Mouse (Mus musculus) spleen, embryonic (tissue): ENCODE results near the gene Dhx40.

Experiments
- CTCF ChIA-PET: fragments of 350-600 bp; sonication (Branson Sonifier 250); formaldehyde crosslinking; loops from one replicate; lab custom pipeline; 2022; lab: Charles Lee

The Dhx40 gene

DNA sequence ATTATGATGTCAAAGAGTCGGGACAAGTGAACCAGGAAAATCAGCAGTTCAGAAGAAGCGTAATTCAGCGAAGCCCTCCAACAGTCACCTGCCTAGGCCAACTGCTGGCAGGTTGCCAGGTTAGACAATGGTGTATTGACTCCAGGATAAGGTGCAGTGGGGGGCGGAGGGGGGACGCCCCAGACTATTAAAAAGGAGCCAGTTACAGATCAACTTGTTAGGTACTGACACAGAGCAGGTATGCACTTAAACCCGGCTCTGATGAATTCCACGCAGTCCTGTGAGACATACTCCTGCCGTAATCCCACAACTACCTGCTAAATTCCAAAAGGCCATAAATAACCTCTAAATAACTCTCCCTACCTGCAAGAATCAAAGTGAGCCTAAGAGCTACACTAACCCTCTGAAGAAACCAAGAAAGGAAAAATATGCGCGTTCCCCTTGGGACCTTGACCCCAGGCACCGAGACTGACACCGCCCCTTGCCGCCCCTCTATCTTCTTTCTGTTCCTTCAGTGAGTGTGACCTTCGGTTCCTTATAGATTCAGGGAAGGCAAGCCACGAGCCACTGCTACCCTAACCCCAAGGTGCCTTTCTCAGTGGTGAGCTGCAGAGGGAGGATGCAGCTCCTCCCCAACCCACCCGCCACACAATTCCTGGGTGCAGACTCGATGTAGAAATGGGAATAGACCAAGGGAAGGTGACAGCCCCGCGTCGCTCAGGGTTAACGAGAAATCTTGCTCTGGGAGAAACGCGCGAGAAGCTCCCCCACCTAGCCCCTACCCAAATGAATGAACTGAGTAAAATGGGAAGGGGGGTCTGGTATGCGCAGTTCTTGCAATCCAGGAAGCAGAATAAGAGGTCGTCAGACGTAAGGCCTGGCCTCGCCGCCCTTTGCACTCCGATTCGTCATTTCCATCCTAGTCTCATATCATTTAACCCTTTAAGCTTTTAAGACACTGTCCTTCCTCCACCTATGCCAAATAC, 51.1 kb downstream of the Dhx40 start:
- CTCF ChIA-PET = interaction anchor here (1.0 kb wide), 2 partner anchors 10 to 12 kb away, joined by 3 read pairs; no protein-coding TSS in a partner anchor

DNA sequence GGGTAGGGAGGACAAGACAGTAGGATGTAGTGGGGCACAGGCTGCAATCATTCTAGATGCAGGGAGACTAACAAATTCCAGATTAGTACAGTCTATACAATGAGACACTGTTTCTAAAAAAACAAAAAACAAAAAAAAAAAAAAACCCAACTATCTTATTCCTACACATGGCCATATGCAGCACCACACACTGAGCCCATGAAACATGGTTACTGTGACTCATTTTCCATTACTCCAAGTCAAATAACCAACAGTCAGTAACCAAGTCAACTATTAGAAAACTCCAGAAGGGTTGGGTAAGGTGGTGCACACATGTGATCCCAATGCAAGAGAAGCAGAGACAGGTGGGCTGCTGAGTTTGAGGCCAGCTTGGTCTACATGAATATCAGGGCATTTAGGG, 55.1 kb downstream of the Dhx40 start:
- CTCF ChIA-PET = no interaction called here

GRCm38 (mm10) chr11:86751010-86751409, 56.5 kb downstream of the Dhx40 start:
- CTCF ChIA-PET = interaction anchor here (0.5 kb wide), 1 partner anchor 10 kb away, joined by 8 read pairs; no protein-coding TSS in a partner anchor

GRCm38 (mm10) chr11:86749776-86750423, 57.6 kb downstream of the Dhx40 start:
- CTCF ChIA-PET = interaction anchor here (0.6 to 1.7 kb wide), 3 partner anchors 9 to 20 kb away, joined by 4 to 6 read pairs (median 4); no protein-coding TSS in a partner anchor

DNA sequence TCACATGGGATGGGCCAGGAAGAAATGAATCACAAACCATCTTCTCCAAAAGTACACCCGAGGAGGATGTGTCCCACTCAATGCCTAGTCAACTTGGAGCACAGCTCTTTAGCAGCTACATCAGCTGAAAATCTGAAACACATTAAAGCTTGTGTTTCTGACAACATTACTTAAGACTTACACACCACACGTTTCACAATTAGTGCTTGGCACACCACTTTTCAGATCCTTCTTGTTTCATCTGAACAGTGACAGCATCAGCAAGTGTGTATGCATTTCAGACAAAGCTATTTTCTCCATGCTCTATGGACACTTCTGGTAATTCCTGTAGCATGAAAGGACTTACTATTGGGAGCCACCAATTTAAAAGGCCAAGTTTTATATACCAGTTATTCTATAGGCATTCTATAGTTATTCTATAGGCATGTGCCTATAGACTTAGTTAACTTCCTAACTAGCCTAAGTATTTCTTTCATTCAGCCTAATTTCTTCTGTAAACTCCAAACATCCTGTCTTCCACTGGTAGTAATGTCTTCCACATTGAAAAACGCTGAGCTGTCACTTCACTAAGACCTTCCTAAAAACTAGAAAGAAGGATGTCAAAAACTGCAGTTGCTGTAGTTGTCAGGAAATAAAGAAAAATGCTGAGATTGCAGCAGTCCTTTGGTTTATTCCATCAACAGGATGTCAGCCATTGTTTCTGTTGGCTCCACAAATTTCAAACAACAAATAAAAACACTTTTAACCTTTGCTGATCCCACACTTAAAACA, 61.7 kb downstream of the Dhx40 start:
- CTCF ChIA-PET = interaction anchor here (1.2 kb wide), 1 partner anchor 11 kb away, joined by 3 read pairs; no protein-coding TSS in a partner anchor

DNA sequence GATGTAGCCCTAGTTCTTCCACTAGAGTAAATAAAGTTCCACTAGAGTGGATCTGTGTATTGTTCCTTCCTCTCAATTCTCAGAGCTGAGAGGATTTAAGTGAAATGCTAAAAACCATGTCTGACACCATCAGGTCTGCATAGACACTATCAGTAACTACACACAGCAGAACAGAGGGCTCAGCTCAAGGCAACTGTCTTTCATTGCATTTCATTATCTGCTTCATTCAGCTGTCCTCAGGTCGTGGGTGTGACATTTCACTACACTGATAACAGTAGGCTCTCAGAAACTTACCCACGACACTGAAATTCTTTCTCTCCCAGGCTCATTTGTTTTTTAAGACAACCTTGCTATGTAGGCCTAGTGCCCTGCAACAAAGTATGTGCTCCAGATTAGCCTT, 64.9 kb downstream of the Dhx40 start:
- CTCF ChIA-PET = no interaction called here

DNA sequence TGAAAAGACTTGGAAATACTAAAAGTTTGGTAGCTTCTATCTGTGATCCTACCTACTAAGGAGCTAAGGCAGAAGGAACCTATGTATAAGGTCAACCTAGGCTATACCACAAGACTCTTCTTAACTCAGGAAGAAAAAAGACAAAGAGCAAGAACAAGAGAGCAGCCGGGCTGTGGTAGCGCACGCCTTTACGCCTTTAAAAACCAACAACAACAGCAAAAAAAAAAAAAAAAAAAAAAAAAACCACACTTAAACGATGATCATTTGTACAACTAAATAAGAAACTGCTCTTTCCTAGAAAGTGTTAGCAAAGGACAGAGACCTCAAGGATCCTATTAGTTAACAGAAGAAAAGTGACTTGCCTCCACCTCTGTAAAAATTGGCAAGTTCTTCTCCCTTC, 66.0 kb downstream of the Dhx40 start:
- CTCF ChIA-PET = interaction anchor here (0.5 to 0.7 kb wide), 4 partner anchors 8 to 260 kb away, joined by 3 to 8 read pairs (median 5); no protein-coding TSS in a partner anchor

GRCm38 (mm10) chr11:86739470-86739869, 68.1 kb downstream of the Dhx40 start:
- CTCF ChIA-PET = interaction anchor here (0.5 to 0.7 kb wide), 3 partner anchors 55 to 483 kb away, joined by 3 to 7 read pairs (median 3); no protein-coding TSS in a partner anchor

DNA sequence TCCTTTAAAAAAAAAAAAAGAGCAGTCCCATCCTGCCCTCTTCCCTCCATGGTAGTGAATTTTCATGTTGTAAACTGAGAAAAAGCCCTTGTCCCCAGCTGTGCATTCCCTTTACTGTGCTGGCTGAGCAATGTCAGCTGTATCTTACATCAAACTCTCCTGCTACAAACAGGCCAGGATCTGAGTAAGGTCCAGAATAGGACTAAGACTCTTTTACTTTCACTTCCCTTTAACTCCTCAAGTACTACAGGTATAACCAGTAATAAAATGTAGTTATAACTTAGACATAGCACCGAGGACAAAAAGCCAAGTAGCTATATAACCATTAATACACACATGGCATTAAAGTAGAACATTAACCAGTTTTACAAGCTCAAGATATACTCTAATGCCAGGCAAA, 68.6 kb downstream of the Dhx40 start:
- CTCF ChIA-PET = interaction anchor here (0.7 kb wide), 1 partner anchor 483 kb away, joined by 3 read pairs; no protein-coding TSS in a partner anchor

GRCm38 (mm10) chr11:86738308-86738707, 69.2 kb downstream of the Dhx40 start:
- CTCF ChIA-PET = interaction anchor here (0.7 to 1.6 kb wide), 2 partner anchors 11 to 82 kb away, joined by 3 to 4 read pairs; no protein-coding TSS in a partner anchor

DNA sequence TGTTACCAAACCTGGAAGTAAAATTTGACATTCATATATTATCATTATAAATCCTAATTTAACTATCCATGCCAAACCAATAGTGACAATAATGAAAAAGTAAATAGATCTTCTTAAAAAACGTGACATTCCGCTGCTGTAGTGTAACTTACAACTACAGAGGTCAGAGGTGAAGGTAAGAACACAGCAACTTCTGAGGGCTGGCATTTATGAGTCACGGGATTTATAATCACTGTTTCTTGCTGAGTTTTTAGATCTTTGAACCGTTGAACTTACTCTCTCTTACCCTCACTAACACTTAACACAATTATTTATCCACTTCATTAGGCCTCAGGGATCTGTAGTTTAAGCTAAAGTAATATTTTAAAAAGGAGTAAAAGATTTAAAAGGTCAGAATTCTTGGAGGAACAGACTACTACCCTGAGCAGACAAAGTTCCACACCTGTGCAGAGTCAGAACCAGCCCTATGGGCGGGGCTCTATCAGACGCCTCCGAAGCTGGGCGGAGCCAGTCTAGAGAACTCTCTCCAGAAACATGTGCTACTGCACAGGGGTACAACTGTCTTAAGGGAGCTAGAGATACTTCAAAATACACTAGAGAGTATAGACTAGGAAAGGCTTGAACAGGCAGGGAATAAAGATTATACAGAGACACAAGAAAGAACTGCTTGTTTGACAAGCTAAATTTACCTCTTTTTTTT, 70.1 kb downstream of the Dhx40 start:
- CTCF ChIA-PET = interaction anchor here (0.6 to 1.6 kb wide), 2 partner anchors 12 to 68 kb away, joined by 3 to 4 read pairs; no protein-coding TSS in a partner anchor

DNA sequence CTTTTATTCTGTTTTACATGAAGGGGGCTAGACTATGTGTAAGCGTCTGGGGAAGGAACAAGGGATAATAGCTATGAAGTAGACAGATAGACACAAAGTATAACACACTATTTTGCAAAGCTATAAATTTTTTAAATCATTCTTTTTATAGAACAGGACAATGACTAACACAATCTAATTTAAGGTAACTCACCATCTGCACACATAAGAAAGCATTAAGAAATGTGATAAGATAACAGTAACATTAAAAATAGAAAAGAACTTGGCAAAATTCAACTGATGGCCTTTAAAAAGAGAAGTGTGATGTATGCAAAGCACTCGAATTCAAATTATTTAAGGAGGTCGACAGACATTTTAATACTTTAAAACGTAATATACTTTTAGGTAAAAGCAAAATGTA, 72.6 kb downstream of the Dhx40 start:
- CTCF ChIA-PET = no interaction called here

GRCm38 (mm10) chr11:86734241-86734939, 73.2 kb downstream of the Dhx40 start:
- CTCF ChIA-PET = no interaction called here

- CTCF ChIA-PET = interaction anchor here (0.9 kb wide), 1 partner anchor 13 kb away, joined by 3 read pairs; no protein-coding TSS in a partner anchor
These were observed 76.1 kb downstream of the Dhx40 start for GRCm38 (mm10) chr11:86731443-86731842.

DNA sequence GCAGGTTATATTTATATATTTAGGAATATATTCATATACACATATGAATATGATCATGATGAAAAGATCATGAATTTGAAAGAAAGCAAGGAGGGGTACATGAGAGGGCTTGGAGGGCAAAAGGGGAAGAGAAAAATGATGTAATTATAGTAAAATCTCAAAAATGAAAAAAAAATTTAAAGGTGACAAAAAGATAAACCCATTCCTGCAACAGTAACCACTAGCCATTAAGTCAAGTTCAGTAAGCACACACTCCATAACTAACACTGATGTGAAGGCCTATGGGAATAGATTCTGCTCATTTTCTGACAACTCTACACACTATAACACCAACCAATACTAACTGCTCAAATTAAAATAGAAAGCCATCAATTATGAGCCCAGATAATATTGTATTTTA, 81.9 kb downstream of the Dhx40 start:
- CTCF ChIA-PET = no interaction called here

DNA sequence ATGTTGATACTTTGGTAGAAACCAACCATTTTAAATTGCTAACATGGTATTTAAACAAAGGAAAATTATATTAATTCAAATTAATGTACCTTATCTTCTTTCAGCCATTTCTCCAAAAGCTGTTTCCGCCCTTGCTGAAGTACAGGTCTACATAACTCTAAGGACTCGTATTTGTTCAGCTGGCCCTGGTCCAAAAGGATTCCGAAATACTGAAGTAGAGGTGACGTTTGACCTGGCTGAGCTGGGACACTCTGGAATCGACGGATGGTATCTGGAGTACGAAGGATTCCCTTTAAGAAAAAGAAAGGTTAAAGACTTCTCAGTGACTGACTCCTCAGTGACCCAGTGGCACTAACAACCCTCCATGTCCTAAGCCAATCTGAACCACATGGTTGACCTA, 82.6 kb downstream of the Dhx40 start:
- CTCF ChIA-PET = no interaction called here

- CTCF ChIA-PET = no interaction called here
These were observed 83.5 kb downstream of the Dhx40 start for GRCm38 (mm10) chr11:86724004-86724403.

DNA sequence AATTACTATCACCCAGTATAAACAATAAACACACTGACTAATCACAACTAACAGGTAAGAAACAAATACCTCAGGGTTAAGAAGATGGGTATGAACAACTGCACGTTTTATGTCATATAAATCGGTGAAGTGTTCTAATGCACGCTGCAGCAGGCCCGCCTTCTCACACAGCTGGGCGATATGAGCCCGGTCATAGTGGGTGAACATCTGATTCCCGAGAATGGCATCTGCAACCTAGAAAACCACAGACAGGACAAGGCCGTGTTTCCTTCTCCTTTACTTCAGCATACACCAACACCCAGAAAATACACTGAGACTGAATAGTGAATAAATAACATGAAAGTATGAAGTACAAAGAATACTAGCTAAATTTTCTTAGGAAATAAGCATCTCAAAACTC, 88.2 kb downstream of the Dhx40 start:
- CTCF ChIA-PET = interaction anchor here (0.6 kb wide), 1 partner anchor 40 kb away, joined by 9 read pairs; no protein-coding TSS in a partner anchor
